In the genomic region with DNA sequence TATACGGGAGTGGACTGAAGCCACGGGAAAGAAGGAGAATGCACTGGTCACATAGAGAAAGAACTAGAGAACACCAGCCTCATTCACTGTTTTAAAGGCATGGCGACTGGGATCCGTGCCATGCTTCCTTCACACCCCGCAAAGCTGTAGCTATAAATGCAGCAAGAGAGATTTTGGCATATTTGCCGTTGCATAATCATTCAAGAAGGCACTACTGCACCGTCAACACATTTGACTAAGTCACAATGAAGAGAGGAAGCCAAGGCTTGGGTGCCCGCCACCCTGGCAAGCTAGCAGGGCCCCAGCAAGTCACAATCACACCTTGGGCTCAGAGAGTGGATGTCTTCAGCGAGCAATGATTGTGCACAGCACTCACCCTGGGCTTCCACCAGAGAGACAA, we compare ENCODE assay signal across 9 mouse cellular contexts.
DNase-seq lines count a peak whose midpoint lies in the region; ATAC-seq and TF ChIP-seq lines count a peak whose summit lies in the region.
"Had no signal": no experiment of that assay in that cellular context is flagged by ENCODE, and none has a peak within 500 bp of the region (broad histone marks: within the 10 kb centered on the region; RNA-seq: fewer than 3 reads in every experiment).

No protein-coding gene starts in this region.

- no peak overlapping the region for H3K4me3 ChIP-seq in hindbrain, embryonic 13.5 days
- H3K4me3 ChIP-seq in hindbrain, embryonic 11.5 days (ENCODE audit: low read depth, low read length): no peak overlapping the region
- peak overlapping the region; percentile 4; the same call in 1 of the 2 replicates for H3K4me3 ChIP-seq in layer of hippocampus, adult 2 months
- H3K4me3 ChIP-seq: lung, embryonic 15.5 days had no signal

- 0 out of 2 replicates have a peak, but pooled peaks have one; percentile 49 for ATAC-seq in hindbrain, embryonic 13.5 days (ENCODE audit: low FRiP score)
- no peak for ATAC-seq in hindbrain, embryonic 11.5 days (ENCODE audit: low FRiP score)

- no peaks in the 10 kb centered on the region for H3K27me3 ChIP-seq in hindbrain, embryonic 13.5 days
- H3K27me3 ChIP-seq in hindbrain, embryonic 11.5 days (ENCODE audit: control insufficient read depth, insufficient read depth, low read length): no peaks in the 10 kb centered on the region
- H3K27me3 ChIP-seq: lung, embryonic 15.5 days had no signal

- H3K9me3 ChIP-seq in hindbrain, embryonic 13.5 days: no peaks in the 10 kb centered on the region
- no peaks in the 10 kb centered on the region for H3K9me3 ChIP-seq in hindbrain, embryonic 11.5 days (ENCODE audit: control insufficient read depth, low read length)
- H3K9me3 ChIP-seq: lung, embryonic 15.5 days had no signal

- no peak overlapping the region for H3K4me2 ChIP-seq in hindbrain, embryonic 13.5 days
- no peak overlapping the region for H3K4me2 ChIP-seq in hindbrain, embryonic 11.5 days (replicated peaks; ENCODE audit: low read depth, low read length)
- H3K4me2 ChIP-seq: lung, embryonic 15.5 days had no signal

- H3K36me3 ChIP-seq in hindbrain, embryonic 13.5 days: no peaks in the 10 kb centered on the region
- no peaks in the 10 kb centered on the region for H3K36me3 ChIP-seq in hindbrain, embryonic 11.5 days (ENCODE audit: control insufficient read depth, insufficient read depth, low read length)
- H3K36me3 ChIP-seq: lung, embryonic 15.5 days had no signal

- H3K27ac ChIP-seq in hindbrain, embryonic 13.5 days: no peak overlapping the region
- H3K27ac ChIP-seq in hindbrain, embryonic 11.5 days (ENCODE audit: low read depth, low read length): no peak overlapping the region
- H3K27ac ChIP-seq in layer of hippocampus, adult 2 months: no peak overlapping the region
- H3K27ac ChIP-seq: lung, embryonic 15.5 days had no signal

- H3K4me1 ChIP-seq in hindbrain, embryonic 13.5 days (replicated peaks): no peaks in the 10 kb centered on the region
- H3K4me1 ChIP-seq in hindbrain, embryonic 11.5 days (replicated peaks; ENCODE audit: control insufficient read depth, insufficient read depth, low read length): no peaks in the 10 kb centered on the region

- no peak for TF ChIP-seq CTCF in layer of hippocampus, adult 2 months (conservative IDR thresholded peaks at IDR 0.05)

- no peak overlapping the region for H3K9ac ChIP-seq in hindbrain, embryonic 13.5 days
- H3K9ac ChIP-seq in hindbrain, embryonic 11.5 days (ENCODE audit: low read depth, low read length): no peak overlapping the region
- H3K9ac ChIP-seq: lung, embryonic 15.5 days had no signal

- no peak for DNase-seq in hindbrain, embryonic 11.5 days (ENCODE audit: low spot score)
- DNase-seq in cerebellum, postnatal 36 days: peak; percentile 63
- DNase-seq in layer of hippocampus, adult 2 months (ENCODE audit: low spot score in 2 of 2): peak; percentile 56 to 79
- DNase-seq in right cerebral cortex, postnatal 10 days (ENCODE audit: low spot score in 2 of 2): peak; percentile 84 to 87
- no peak for DNase-seq in thymus, postnatal 4 days
- DNase-seq in lung, postnatal 36 days: no peak
- no peak for DNase-seq in kidney, postnatal 25 days

- 79% methylated on average over 9 of the region's 9 CpGs for WGBS in hindbrain, embryonic 13.5 days
- 89% methylated on average over 9 of the region's 9 CpGs for WGBS in hindbrain, embryonic 11.5 days

Comparison
In these comparisons a context has a peak if more than half of its experiments do, and no peak if none do; other contexts are left out.
1. DNase-seq: peak in cerebellum, postnatal 36 days (2 of 2), layer of hippocampus, adult 2 months (2 of 2) and right cerebral cortex, postnatal 10 days (2 of 2); none in hindbrain, embryonic 11.5 days (single experiment), thymus, postnatal 4 days (single experiment), lung, postnatal 36 days (single experiment) and kidney, postnatal 25 days (0 of 2).